Mouse (Mus musculus): ENCODE measurements around the gene Scp2d1. TPM values are rescaled to one million over a fixed set of nuclear protein-coding genes. Genes with fewer than 3 reads are reported as not detected.

Scp2d1 gene
- polyA plus RNA-seq, 1 experiment from 2014 or later, result not detected

DNA sequence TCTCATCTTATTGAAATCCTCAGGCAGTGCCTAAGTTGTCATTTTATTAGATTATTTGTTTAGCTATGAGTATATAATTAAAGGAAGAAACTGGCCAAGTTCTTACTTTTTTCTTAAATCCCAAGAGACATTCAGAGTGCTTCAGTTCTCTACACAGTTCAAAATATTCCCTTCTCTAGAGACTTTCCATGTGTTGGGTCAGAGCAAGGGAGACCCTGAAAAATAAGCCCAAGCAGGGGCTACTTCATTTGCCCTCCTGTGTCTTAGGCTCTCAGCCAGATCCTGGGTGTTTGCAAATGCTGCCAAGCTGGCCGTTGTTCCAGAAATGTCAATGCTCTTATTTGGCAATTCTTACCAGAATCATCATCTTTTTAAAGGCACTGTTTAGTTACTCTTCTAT, 40.3 kb upstream of the Scp2d1 start:
- 63% methylated on average over 1 of the region's 1 CpGs for WGBS
- Histone ChIP-seq H3K4me2 (replicated peaks; ENCODE audit: low read depth) (no peak overlapping the region), H3K27ac (ENCODE audit: low read depth, low read length) (no peak overlapping the region), H3K36me3 (ENCODE audit: control insufficient read depth, insufficient read depth) (no peaks in the 10 kb centered on the region), H3K4me1 (replicated peaks; ENCODE audit: control insufficient read depth, insufficient read depth, low read length) (no peaks in the 10 kb centered on the region), H3K4me3 (ENCODE audit: low read depth, low read length) (no peak overlapping the region), H3K27me3 (replicated peaks; ENCODE audit: control insufficient read depth, insufficient read depth, low read length) (no peaks in the 10 kb centered on the region), H3K9ac (ENCODE audit: low read depth, low read length) (no peak overlapping the region), H3K9me3 (ENCODE audit: control insufficient read depth) (no peaks in the 10 kb centered on the region)
- no peak for TF ChIP-seq CTCF (IDR thresholded peaks at IDR 0.05; ENCODE audit: low read depth)
- ATAC-seq, result no peak

DNA sequence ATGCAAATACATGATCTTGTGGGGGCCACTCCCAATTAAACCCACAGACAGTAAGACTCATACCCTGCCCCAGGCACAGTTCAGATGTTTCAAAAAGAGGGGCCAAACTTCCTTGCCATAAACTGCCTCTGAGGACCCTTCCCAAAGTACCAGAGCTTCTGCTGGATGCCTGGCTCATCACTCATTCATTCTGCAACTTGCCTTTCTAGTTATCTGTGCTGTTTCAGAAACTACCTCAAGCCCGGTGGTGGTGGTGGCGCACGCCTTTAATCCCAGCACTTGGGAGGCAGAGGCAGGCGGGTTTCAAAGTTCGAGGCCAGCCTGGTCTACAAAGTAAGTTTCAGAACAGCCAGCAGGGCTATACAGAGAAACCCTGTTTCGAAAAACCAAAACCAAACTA, 39.6 kb upstream of the Scp2d1 start:
- Histone ChIP-seq H3K4me2 (replicated peaks; ENCODE audit: low read depth) (no peak overlapping the region), H3K4me1 (replicated peaks; ENCODE audit: control insufficient read depth, insufficient read depth, low read length) (no peaks in the 10 kb centered on the region), H3K36me3 (ENCODE audit: control insufficient read depth, insufficient read depth) (no peaks in the 10 kb centered on the region), H3K4me3 (ENCODE audit: low read depth, low read length) (no peak overlapping the region), H3K9ac (ENCODE audit: low read depth, low read length) (no peak overlapping the region), H3K27me3 (replicated peaks; ENCODE audit: control insufficient read depth, insufficient read depth, low read length) (no peaks in the 10 kb centered on the region), H3K9me3 (ENCODE audit: control insufficient read depth) (no peaks in the 10 kb centered on the region), H3K27ac (ENCODE audit: low read depth, low read length) (no peak overlapping the region)
- TF ChIP-seq CTCF (IDR thresholded peaks at IDR 0.05; ENCODE audit: low read depth), result no peak
- WGBS, result 97% methylated on average over 6 of the region's 6 CpGs
- ATAC-seq, result no peak

- Histone ChIP-seq H3K27me3 (replicated peaks; ENCODE audit: control insufficient read depth, insufficient read depth, low read length) (no peaks in the 10 kb centered on the region), H3K4me2 (replicated peaks; ENCODE audit: low read depth) (no peak overlapping the region), H3K27ac (ENCODE audit: low read depth, low read length) (no peak overlapping the region), H3K36me3 (ENCODE audit: control insufficient read depth, insufficient read depth) (no peaks in the 10 kb centered on the region), H3K9me3 (ENCODE audit: control insufficient read depth) (no peaks in the 10 kb centered on the region), H3K9ac (ENCODE audit: low read depth, low read length) (no peak overlapping the region), H3K4me3 (ENCODE audit: low read depth, low read length) (no peak overlapping the region), H3K4me1 (replicated peaks; ENCODE audit: control insufficient read depth, insufficient read depth, low read length) (no peaks in the 10 kb centered on the region)
- no peak for TF ChIP-seq CTCF (IDR thresholded peaks at IDR 0.05; ENCODE audit: low read depth)
- ATAC-seq, result no peak
- 74% methylated on average over 14 of the region's 14 CpGs for WGBS
Observed at GRCm38 (mm10) chr2:144791671-144792294, 31.7 kb upstream of the Scp2d1 start.

DNA sequence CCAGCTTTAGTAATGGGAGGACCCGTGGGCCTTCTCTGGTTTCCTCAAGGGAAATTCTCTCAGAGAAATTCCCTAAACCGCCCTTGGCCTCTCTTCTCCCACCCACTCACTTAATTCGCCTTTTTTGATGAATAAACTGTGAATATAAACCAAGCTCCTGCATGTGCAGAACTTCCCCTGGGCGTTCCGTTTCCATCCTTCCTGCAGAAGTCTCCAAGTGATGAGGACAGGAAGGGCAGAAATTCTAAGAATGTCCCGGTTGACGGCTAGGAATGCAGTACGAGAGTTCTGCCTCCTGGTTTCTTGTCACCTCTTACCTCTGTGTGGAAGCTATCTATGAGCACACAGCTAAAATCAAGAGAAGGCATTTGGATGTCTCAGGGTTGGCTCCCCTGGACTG, 25.9 kb upstream of the Scp2d1 start:
- H3K4me3 ChIP-seq (ENCODE audit: low read depth, low read length), result no peak overlapping the region
- TF ChIP-seq CTCF (IDR thresholded peaks at IDR 0.05; ENCODE audit: low read depth), result no peak
- WGBS, result 51% methylated on average over 8 of the region's 8 CpGs
- no peaks in the 10 kb centered on the region for H3K4me1 ChIP-seq (replicated peaks; ENCODE audit: control insufficient read depth, insufficient read depth, low read length)
- H3K27me3 ChIP-seq (replicated peaks; ENCODE audit: control insufficient read depth, insufficient read depth, low read length), result no peaks in the 10 kb centered on the region
- no peak for ATAC-seq
- no peak overlapping the region for H3K4me2 ChIP-seq (replicated peaks; ENCODE audit: low read depth)
- no peak overlapping the region for H3K27ac ChIP-seq (ENCODE audit: low read depth, low read length)
- no peaks in the 10 kb centered on the region for H3K9me3 ChIP-seq (ENCODE audit: control insufficient read depth)
- no peaks in the 10 kb centered on the region for H3K36me3 ChIP-seq (ENCODE audit: control insufficient read depth, insufficient read depth)
- H3K9ac ChIP-seq (ENCODE audit: low read depth, low read length), result no peak overlapping the region

GRCm38 (mm10) chr2:144807766-144808754, 15.4 kb upstream of the Scp2d1 start:
- no peaks in the 10 kb centered on the region for H3K27me3 ChIP-seq (replicated peaks; ENCODE audit: control insufficient read depth, insufficient read depth, low read length)
- no peak for TF ChIP-seq CTCF (IDR thresholded peaks at IDR 0.05; ENCODE audit: low read depth)
- no peaks in the 10 kb centered on the region for H3K4me1 ChIP-seq (replicated peaks; ENCODE audit: control insufficient read depth, insufficient read depth, low read length)
- no peaks in the 10 kb centered on the region for H3K36me3 ChIP-seq (ENCODE audit: control insufficient read depth, insufficient read depth)
- H3K9me3 ChIP-seq (ENCODE audit: control insufficient read depth), result no peaks in the 10 kb centered on the region
- no peak for ATAC-seq
- no peak overlapping the region for H3K4me3 ChIP-seq (ENCODE audit: low read depth, low read length)
- WGBS, result 43% methylated on average over 15 of the region's 15 CpGs
- H3K9ac ChIP-seq (ENCODE audit: low read depth, low read length), result no peak overlapping the region
- H3K4me2 ChIP-seq (replicated peaks; ENCODE audit: low read depth), result no peak overlapping the region
- no peak overlapping the region for H3K27ac ChIP-seq (ENCODE audit: low read depth, low read length)

DNA sequence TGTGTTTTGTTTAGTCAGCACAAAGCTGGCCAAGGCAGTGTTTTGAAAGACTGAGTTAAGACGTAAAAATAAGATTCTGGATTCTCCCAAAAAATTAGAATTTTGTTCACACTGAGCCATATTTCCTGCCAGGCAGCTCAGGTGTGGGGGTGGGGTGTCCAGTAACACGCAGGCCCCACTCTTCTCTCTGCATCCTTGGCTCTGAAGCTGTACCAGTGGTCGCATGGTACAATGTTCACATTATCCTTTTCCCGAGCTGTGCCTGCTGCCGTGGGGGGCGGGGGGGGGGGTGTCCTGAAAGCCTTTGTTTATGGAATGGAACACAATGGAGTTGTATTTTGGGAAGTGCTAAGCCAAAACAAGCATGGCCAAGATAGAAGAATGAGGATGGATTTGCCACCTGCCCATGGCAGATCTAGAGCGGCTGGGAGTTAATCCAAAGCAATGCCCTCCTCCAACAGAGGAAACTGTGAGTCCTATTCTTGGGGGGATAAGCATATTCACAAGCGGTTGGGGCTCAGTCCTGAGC, 5.1 kb downstream of the Scp2d1 start:
- Histone ChIP-seq H3K4me2 (replicated peaks; ENCODE audit: low read depth) (no peak overlapping the region), H3K4me3 (ENCODE audit: low read depth, low read length) (no peak overlapping the region), H3K36me3 (ENCODE audit: control insufficient read depth, insufficient read depth) (no peaks in the 10 kb centered on the region), H3K27me3 (replicated peaks; ENCODE audit: control insufficient read depth, insufficient read depth, low read length) (no peaks in the 10 kb centered on the region), H3K4me1 (replicated peaks; ENCODE audit: control insufficient read depth, insufficient read depth, low read length) (no peaks in the 10 kb centered on the region), H3K9me3 (ENCODE audit: control insufficient read depth) (no peaks in the 10 kb centered on the region), H3K27ac (ENCODE audit: low read depth, low read length) (no peak overlapping the region), H3K9ac (ENCODE audit: low read depth, low read length) (no peak overlapping the region)
- TF ChIP-seq CTCF (IDR thresholded peaks at IDR 0.05; ENCODE audit: low read depth), result no peak
- ATAC-seq, result no peak
- 79% methylated on average over 8 of the region's 8 CpGs for WGBS
